Mouse (Mus musculus) inflammation-experienced regulatory T-cells, adult 6 months (primary cell): Measurements from ENCODE around the gene Birc5. TPM values are rescaled to one million over a fixed set of nuclear protein-coding genes. Genes with fewer than 3 reads are reported as not detected.

Experiments used
- ATAC-seq: one replicate; pipeline ENCODE4 v1.8.0; 2017
- polyA plus RNA-seq, 3 experiments: library from polyadenylated mRNA; unstranded; fragments of 100-300 nt; shearing (Covaris generic); gene quantifications; one replicate each; pipeline ENCODE4 v1.2.1; 2017

Birc5 gene
- polyA plus RNA-seq, 3 experiments from 2014 or later: 16.8 to 256 (median 23.6) TPM

DNA sequence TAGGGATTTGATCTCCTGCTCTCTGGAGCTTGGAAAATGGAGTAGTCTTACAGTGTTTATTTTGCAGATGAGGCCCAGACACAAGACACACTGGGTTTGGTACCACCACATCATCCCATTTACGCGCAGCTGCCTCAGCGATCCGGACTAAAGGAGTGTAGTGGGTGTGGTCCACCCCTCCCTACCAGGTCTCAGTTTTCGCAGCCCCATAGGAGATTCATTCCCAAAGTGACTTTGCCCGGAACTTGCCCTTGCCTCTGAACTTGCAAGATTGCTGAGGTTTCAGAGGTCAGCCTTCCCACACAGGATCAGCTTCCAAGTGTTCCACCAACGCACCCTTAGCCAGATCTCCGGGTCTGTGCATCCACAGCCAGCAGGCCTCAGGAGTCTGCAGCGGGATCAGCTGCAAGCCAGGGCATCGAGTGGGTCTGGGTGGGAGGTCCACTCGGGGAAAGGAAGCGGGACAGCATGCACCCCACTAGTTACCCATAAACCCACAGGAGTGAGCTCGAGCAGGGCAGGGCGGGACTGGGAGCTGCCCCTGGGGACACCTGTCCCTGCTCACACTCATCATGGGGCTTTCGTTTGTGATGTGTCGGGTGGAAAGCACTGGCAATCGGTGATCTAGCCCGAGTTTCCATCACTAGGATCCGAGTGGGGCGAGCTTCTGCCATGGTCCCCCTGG, 39.3 kb downstream of the Birc5 start:
- no peak for ATAC-seq

DNA sequence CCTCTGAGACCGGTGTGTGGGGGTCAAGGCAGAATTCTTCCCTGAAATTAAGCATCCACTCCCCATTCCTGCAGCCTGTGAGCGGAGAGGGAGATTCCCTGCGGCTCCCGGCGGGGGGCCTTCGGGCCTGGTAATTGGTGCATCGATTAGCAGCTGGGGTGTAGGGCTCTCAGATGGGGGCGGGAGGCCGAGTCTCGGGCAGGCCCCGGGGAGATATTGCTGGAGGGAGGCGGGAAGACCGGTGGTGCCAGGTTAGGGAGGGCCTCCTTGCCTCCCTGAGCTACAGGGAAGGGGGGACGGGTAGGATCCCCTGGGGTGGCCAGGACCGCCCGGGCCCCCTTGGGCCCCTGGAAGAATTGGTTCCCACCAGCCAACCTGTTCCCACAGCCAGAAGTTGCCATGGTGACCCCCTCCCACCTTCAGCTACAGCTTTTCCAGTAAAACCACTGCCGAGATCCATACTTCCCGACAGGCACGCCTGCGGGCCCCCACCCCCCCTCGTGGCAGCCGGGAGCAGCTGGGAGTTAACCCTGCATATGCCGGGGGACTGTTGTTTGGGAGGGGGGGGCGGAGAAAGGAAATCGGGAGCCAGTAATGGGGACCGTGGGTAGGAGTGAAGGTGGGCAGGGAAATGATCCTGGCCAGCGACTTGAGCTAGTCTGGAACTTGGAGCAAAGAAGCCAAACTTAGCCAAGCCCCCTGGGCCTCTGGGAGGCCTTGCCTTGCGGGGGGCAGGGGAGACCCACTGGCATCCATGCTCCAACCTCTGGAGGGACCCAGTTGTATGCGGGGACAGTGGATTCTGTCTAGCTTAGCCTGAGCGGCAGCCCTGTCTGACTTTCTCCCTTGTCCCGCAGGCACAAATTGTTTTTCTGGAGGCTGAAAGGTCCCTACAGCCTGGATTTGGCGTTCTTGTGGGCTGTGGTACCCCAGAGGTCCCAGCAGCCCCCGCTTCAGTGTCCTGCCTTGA, 40.1 kb downstream of the Birc5 start:
- no peak for ATAC-seq

DNA sequence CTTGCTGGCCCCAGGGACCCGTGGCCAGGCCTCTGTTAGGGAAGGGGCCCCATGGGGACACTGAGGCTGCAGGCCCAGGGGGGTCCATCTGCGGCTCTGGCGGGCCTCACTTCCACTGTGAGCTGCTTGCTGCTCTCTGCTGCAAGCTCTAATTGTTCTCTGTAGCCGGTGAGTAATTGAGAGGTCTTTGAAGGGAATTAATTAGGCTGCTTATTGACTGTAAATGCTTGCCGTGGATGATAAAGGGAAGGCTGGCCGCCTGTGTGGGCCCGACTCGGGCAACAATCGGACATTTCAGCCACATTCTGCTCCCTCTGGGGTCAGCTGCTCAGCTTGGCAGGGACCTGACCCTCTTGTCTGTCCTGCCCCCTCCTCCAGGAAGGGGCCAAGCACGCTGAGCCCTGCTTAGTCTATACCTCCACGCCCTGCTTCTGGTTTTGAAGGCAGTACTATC, 40.9 kb downstream of the Birc5 start:
- ATAC-seq: no peak

DNA sequence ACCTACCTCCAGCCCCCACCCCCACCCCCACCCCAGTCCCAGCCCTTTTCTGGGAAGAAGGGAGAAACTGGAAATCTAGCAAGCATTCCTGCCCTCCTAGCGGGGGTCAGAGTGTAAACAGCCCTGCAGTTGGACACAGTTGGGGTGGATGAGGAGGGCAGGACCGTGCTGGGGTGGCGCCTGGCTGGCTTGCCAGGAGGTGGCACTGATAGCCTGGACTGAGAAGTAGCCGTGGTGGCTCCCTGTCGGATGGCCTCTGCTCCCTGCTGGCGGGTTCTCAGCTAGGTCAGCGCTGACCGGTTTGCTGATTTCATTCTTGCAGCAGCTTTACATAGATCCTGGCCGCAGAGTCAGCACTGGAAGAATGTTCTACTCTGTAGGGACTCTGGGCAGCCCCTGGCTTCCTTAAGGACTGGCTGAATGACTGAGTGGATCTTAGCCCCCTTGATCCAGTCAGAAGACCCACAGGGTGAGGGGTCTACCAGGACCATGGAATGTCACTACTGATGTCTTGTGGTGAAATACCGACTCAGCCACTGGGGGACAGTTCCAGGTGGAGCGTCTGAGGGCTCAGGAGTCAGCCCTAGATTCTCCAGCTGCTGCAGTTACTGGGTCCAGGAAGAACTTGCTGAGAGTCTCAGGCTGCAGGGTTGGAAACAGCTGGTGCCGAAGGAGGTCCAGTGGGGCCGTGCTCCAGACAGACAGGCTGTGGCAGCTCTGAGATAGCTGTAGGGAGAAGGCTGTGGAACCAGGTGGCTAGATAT, 41.6 kb downstream of the Birc5 start:
- ATAC-seq: no peak

- peak; percentile 38 for ATAC-seq
Observed at GRCm38 (mm10) chr11:117891581-117892175, 42.6 kb downstream of the Birc5 start.

- peak; percentile 94 for ATAC-seq
Observed at GRCm38 (mm10) chr11:117892199-117892598, 43.1 kb downstream of the Birc5 start.

DNA sequence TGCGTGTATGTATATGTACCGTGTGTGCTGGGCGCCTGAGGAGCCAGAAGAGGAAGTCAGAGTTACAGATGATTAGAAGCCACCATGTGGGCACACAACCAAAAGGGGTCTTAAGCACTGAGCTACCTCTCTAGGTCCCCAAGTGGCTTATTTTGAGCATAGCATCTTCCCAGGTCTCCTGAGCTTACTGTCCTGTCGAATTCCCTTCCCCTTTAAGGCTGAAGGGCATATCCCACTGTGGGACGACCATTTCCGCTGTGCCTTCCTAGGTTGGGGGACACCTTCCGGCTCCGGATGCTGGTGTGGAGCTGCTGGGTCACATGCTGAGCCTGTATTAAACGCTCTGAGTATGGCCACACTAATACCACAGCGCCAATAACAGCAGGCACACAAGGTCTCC, 45.6 kb downstream of the Birc5 start:
- ATAC-seq: no peak

DNA sequence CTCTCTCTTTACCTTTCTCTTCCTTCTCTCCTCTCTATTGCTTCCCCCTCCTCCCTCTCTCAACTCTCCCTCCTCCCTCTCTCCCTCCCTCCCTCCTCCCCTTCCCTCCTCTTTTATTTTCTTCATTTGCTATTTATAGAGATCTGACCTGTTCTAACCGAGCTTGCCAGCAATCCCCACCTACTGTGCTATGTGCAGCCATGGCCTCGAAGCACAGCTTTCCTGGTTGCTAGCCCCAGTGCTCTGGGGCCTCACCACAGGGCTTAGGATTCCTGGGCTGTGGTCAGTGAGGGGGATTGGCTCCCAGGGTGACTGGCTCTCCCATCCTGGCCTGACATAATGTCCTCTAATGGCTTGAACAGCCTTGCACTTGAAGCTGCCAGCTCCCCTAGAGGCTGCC, 47.5 kb downstream of the Birc5 start:
- ATAC-seq: no peak

DNA sequence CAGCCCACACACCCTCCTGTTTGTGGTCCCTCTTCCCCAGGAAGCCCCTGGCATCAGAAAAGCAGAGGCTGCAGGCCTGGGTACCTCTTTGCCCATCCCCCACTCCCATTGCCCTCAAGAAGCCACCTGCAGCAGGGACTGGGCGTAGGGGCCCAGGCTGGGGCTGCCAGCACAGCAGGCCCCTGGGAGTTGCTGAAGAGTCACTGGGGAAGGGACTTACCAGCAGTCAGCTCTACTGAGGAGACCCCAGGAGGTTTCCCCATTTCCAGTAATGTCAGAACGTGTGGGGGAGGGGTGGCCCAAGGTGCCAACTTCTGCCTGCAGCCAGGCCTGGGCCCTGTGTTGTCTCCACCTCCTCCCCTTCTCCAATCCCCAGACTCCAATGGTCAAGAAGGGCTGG, 53.2 kb downstream of the Birc5 start:
- ATAC-seq: no peak

DNA sequence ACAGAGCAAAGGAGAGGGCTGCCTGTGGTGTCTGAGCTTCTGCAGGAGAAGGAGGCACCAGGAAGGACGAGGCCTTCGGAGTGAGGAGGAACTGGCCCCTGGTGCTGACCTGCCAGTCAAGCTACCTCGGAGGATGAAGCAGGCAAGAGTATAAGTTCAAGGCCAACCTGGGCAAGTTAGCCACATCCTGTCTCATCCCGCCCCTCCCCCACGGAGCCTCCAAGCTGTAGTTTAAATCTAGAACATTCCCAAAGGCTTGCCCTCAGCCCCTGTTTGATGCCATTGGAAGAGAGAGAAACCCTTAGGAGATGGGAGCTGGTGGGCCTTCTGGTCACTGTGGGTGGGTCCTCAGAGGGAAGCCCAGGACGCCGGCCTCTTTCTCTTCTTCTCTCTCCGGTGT, 55.4 kb downstream of the Birc5 start:
- no peak for ATAC-seq

Other genes starting within 250 kb of the Birc5 start
- gene Tnrc6c, start 195.0 kb upstream of the Birc5 start, polyA plus RNA-seq: 10 to 100 TPM; 10.8 to 19.2 (median 17.4) TPM
- gene Tmc8, start 67.2 kb upstream of the Birc5 start, polyA plus RNA-seq: 10 to 100 TPM; 32.9 to 40.0 (median 39.0) TPM
- gene Tmc6, start 67.1 kb upstream of the Birc5 start, polyA plus RNA-seq: 100 to 1,000 TPM in 2 of 3 experiments, 10 to 100 TPM in 1; 90.7 to 159 (median 116) TPM
- 1 to 10 TPM in 2 of 3 experiments, under 1 TPM in 1; 0.57 to 1.3 (median 1.3) TPM for gene 6030468B19Rik, start 51.6 kb upstream of the Birc5 start, polyA plus RNA-seq
- 1 to 10 TPM; 3.1 to 5.0 (median 4.9) TPM for gene Gm20708, start 39.6 kb upstream of the Birc5 start, polyA plus RNA-seq
- gene Syngr2, start 39.6 kb upstream of the Birc5 start, polyA plus RNA-seq: 100 to 1,000 TPM in 1 of 3 experiments, 10 to 100 TPM in 2; 86.3 to 118 (median 89.8) TPM
- 10 to 100 TPM; 32.7 to 39.5 (median 35.4) TPM for gene Afmid, start 23.3 kb upstream of the Birc5 start, polyA plus RNA-seq
- gene Tk1, start 23.2 kb upstream of the Birc5 start, polyA plus RNA-seq: 100 to 1,000 TPM in 1 of 3 experiments, 10 to 100 TPM in 2; 27.3 to 126 (median 52.4) TPM
- not detected for gene Tmem235, start 11.5 kb downstream of the Birc5 start, polyA plus RNA-seq
- 10 to 100 TPM in 1 of 3 experiments, 1 to 10 TPM in 2; 8.5 to 12.7 (median 9.3) TPM for gene Tha1, start 24.2 kb downstream of the Birc5 start, polyA plus RNA-seq
- gene Socs3, start 120.8 kb downstream of the Birc5 start, polyA plus RNA-seq: 10 to 100 TPM; 21.7 to 47.4 (median 28.6) TPM
- gene Pgs1, start 137.0 kb downstream of the Birc5 start, polyA plus RNA-seq: 10 to 100 TPM; 26.4 to 38.4 (median 36.7) TPM